Mouse (Mus musculus) embryonic facial prominence, embryonic 14.5 days (tissue): ENCODE data around the gene 9130019O22Rik. TPM values are rescaled to one million over a fixed set of nuclear protein-coding genes. Genes with fewer than 3 reads are reported as not detected.
"Not testable (repeated sequence)": the region's sequence is repeated elsewhere in the genome, so short reads cannot be mapped to it uniquely, and the experiment has no call there.

ENCODE experiments used
- ATAC-seq: fragments of 200-750 bp; cut with Nextera tagmentation; 2 replicates; pipeline ENCODE4 v1.8.0; 2017; ENCODE audit warnings: low read depth, moderate number of reproducible peaks, moderate TSS enrichment
- DNase-seq: peaks from one replicate; pipeline ENCODE4 v3.0.0-alpha.2; 2015; ENCODE audit warnings: low spot score
- H3K27ac ChIP-seq: fragments of 300-500 bp; sonication (generic); replicated peaks from 2 replicates; pipeline ENCODE4 v1.5.1; 2014; ENCODE audit warnings: low read depth, mild to moderate bottlenecking, low read length, moderate library complexity
- H3K27me3 ChIP-seq: fragments of 300-500 bp; sonication (generic); replicated peaks from 2 replicates; pipeline ENCODE4 v1.6.1; 2014; ENCODE audit warnings: low read length; ENCODE audit not compliant: control insufficient read depth, insufficient read depth
- H3K36me3 ChIP-seq: fragments of 300-500 bp; sonication (generic); 2 replicates; pipeline ENCODE4 v1.6.1; 2014; ENCODE audit warnings: low read length, mixed read lengths; ENCODE audit not compliant: control insufficient read depth, insufficient read depth
- H3K4me1 ChIP-seq: fragments of 300-500 bp; sonication (generic); 2 replicates; pipeline ENCODE4 v1.6.1; 2014; ENCODE audit warnings: antibody characterized with exemption, low read length; ENCODE audit not compliant: control insufficient read depth, insufficient read depth
- H3K4me2 ChIP-seq: fragments of 300-500 bp; sonication (generic); 2 replicates; pipeline ENCODE4 v1.6.1; 2014; ENCODE audit warnings: low read depth, mild to moderate bottlenecking, low read length, moderate library complexity, mixed read lengths
- H3K4me3 ChIP-seq: fragments of 300-500 bp; sonication (generic); 2 replicates; pipeline ENCODE4 v1.5.1; 2014; ENCODE audit warnings: low read depth, mild to moderate bottlenecking, low read length
- H3K9ac ChIP-seq: fragments of 300-500 bp; sonication (generic); 2 replicates; pipeline ENCODE4 v1.6.1; 2014; ENCODE audit warnings: low read depth, mild to moderate bottlenecking, low read length, moderate library complexity, mixed read lengths
- H3K9me3 ChIP-seq: fragments of 300-500 bp; sonication (generic); 2 replicates; pipeline ENCODE4 v1.6.1; 2016; ENCODE audit warnings: low read length; ENCODE audit not compliant: control insufficient read depth
- WGBS: fragments of 180-500 bp; shearing (Covaris S2); extraction: QIAGEN DNeasy Blood & Tissue Kit; methylation state at CpG from one replicate; pipeline ENCODE4 v1.1.7; 2014; 5-methylcytosine and 5-hydroxymethylcytosine counted together
- polyA plus RNA-seq: library from polyadenylated mRNA; unstranded; fragments of >200 nt; fragmentation: Nextera tagmentation; extraction: Ambion mirVana; gene quantifications from 2 replicates; pipeline ENCODE4 v1.2.1, GENCODE M21; 2014

Gene 9130019O22Rik
- polyA plus RNA-seq, 1 experiment from 2014 or later, result 5.9 TPM

- WGBS, result 79% methylated on average over 7 of the region's 7 CpGs
- peaks cover 10% of the 10 kb centered on the region for H3K4me1 ChIP-seq
These were observed 3.3 kb upstream of the 9130019O22Rik start for GRCm38 (mm10) chr7:127390306-127390705.

GRCm38 (mm10) chr7:127388201-127388600 is 1.2 kb upstream of the 9130019O22Rik start:
- H3K4me2 ChIP-seq, ATAC-seq, H3K4me1 ChIP-seq, H3K27me3 ChIP-seq, H3K27ac ChIP-seq, H3K9me3 ChIP-seq, H3K9ac ChIP-seq, H3K4me3 ChIP-seq, DNase-seq: not testable (repeated sequence)
- peaks cover 18% of the 10 kb centered on the region for H3K36me3 ChIP-seq

More at GRCm38 (mm10) chr7:127390306-127390705, 3.3 kb upstream of the 9130019O22Rik start:
- no peaks in the 10 kb centered on the region for H3K27me3 ChIP-seq
- no peaks in the 10 kb centered on the region for H3K9me3 ChIP-seq
- no peak overlapping the region for H3K4me2 ChIP-seq
- H3K36me3 ChIP-seq, result peaks cover 10% of the 10 kb centered on the region
- ATAC-seq (no peak), DNase-seq (no peak)
- no peak overlapping the region for H3K9ac ChIP-seq
- H3K4me3 ChIP-seq, result no peak overlapping the region
- no peak overlapping the region for H3K27ac ChIP-seq

- not testable (repeated sequence) for H3K27ac ChIP-seq, H3K9me3 ChIP-seq, ATAC-seq, DNase-seq, H3K9ac ChIP-seq, H3K36me3 ChIP-seq, H3K27me3 ChIP-seq, H3K4me3 ChIP-seq, H3K4me1 ChIP-seq, H3K4me2 ChIP-seq
- WGBS, result 86% methylated on average over 4 of the region's 4 CpGs
These were observed 1.4 kb downstream of the 9130019O22Rik start for GRCm38 (mm10) chr7:127385560-127385959.

GRCm38 (mm10) chr7:127378310-127378921 is 8.6 kb downstream of the 9130019O22Rik start:
- H3K4me3 ChIP-seq, result no peak overlapping the region
- H3K27ac ChIP-seq, result no peak overlapping the region
- H3K9ac ChIP-seq, result no peak overlapping the region
- H3K27me3 ChIP-seq, result no peaks in the 10 kb centered on the region
- no peak overlapping the region for H3K4me2 ChIP-seq
- ATAC-seq, result no peak
- H3K4me1 ChIP-seq, result no peaks in the 10 kb centered on the region
- no peak for DNase-seq
- H3K9me3 ChIP-seq, result no peaks in the 10 kb centered on the region
- WGBS, result 79% methylated on average over 6 of the region's 6 CpGs
- H3K36me3 ChIP-seq, result peaks cover 10% of the 10 kb centered on the region; the same call in 1 of the 2 replicates

GRCm38 (mm10) chr7:127375271-127376245 is 11.4 kb downstream of the 9130019O22Rik start, which contains the start of gene Zfp747:
TSS of gene Zfp747 (minus strand) at chr7:127376050.
- Histone ChIP-seq H3K36me3 (peaks cover 17% of the 10 kb centered on the region; the same call in 1 of the 2 replicates), H3K4me3 (peak within 1 kb of the TSS; percentile 59), H3K9ac (peak within 1 kb of the TSS; percentile 73), H3K27ac (peak within 1 kb of the TSS; percentile 63; the same call in 1 of the 2 replicates), H3K4me2 (peak within 1 kb of the TSS; percentile 66)
- H3K9me3 ChIP-seq, H3K27me3 ChIP-seq, H3K4me1 ChIP-seq: not testable (repeated sequence)
- DNase-seq (peak; percentile 97), ATAC-seq (peak; percentile 94)
- WGBS, result 2% methylated on average over 40 of the region's 49 CpGs

GRCm38 (mm10) chr7:127371870-127372269 is 15.1 kb downstream of the 9130019O22Rik start:
- not testable (repeated sequence) for H3K27me3 ChIP-seq, DNase-seq, H3K9ac ChIP-seq, H3K4me1 ChIP-seq, H3K4me2 ChIP-seq, H3K4me3 ChIP-seq, H3K9me3 ChIP-seq, H3K27ac ChIP-seq, ATAC-seq
- WGBS, result 71% methylated on average over 3 of the region's 3 CpGs
- peaks cover 17% of the 10 kb centered on the region; the same call in 1 of the 2 replicates for H3K36me3 ChIP-seq

GRCm38 (mm10) chr7:127371213-127371612 is 15.8 kb downstream of the 9130019O22Rik start:
- Histone ChIP-seq H3K27ac (no peak overlapping the region), H3K9me3 (no peaks in the 10 kb centered on the region), H3K4me2 (no peak overlapping the region), H3K36me3 (peaks cover 17% of the 10 kb centered on the region; the same call in 1 of the 2 replicates), H3K4me1 (no peaks in the 10 kb centered on the region), H3K9ac (no peak overlapping the region), H3K4me3 (no peak overlapping the region), H3K27me3 (no peaks in the 10 kb centered on the region)
- 72% methylated on average over 2 of the region's 2 CpGs for WGBS
- ATAC-seq (no peak), DNase-seq (no peak)

- 77% methylated on average over 3 of the region's 3 CpGs for WGBS
- Histone ChIP-seq H3K4me1 (peaks cover 5% of the 10 kb centered on the region; the same call in 1 of the 2 replicates), H3K4me3 (no peak overlapping the region), H3K27ac (no peak overlapping the region), H3K36me3 (no peaks in the 10 kb centered on the region), H3K27me3 (peaks cover 12% of the 10 kb centered on the region; the same call in 1 of the 2 replicates), H3K9me3 (no peaks in the 10 kb centered on the region), H3K9ac (no peak overlapping the region), H3K4me2 (no peak overlapping the region)
- no peak for DNase-seq
- ATAC-seq, result no peak
These were observed 20.7 kb downstream of the 9130019O22Rik start for GRCm38 (mm10) chr7:127366249-127366648.
